Mouse (Mus musculus): ENCODE measurements around the gene Per3.

The Per3 gene

DNA sequence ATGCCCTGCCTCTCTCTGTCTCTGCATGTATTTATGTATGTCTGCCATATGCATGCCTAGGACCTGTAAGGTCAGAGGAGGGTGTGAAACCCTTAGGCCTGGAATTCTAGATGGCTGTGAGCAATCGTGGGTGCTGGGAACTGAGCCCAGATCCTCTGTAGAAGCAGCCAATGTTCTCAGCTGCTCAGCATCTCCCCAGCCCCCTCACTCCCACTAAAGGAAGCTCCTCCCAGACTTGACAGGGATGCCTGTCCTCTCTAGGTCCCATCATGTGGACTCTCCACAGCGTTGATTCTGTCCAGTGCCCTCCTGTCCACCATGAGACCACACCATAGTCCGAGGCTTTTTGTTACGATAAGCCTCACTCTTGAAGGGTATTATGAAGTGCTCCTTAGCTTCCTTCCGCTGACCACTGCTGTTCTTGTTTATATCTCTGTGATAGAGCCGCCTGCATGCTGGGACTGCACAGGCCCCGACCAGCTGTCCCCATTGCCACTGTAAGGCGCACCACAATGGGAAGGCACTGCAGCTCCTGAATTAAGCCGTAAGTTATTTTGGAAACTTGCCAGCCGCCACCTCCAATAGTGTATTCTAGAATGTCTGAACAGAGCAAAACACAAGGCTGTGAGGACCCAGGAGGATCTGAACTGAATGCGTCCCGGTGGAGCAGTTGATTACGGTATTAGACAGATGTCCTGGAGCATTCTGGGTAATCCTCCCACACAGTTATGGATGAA lies 87.9 kb downstream of the Per3 start:
- DNase-seq, result peak in 1 of 2 experiments; percentile 10

Data from lung, postnatal 4 days (tissue).